In the genomic region with DNA sequence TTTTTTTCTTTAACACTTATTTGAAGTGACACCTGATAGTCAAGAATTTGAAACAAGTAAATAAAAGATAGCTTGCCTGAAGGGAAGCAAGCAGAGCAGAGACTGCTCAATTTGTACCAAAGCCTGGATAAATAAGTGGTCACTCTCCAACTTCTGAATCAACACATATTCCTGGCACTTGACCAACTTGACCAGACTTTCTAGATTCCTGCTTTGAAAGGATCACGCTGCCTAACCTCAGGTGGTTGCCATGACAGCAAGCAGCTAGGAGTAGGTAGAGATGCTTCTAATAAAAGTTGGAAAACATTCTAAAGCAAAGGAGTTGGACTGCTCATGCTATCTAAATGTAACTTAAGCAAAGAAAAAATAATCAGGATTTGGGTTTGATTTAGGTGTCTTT, we compare ENCODE assay signal across 22 mouse cellular contexts.
DNase-seq lines count a peak whose midpoint lies in the region; ATAC-seq and TF ChIP-seq lines count a peak whose summit lies in the region.
"Had no signal": no experiment of that assay in that cellular context is flagged by ENCODE, and none has a peak within 500 bp of the region (broad histone marks: within the 10 kb centered on the region; RNA-seq: fewer than 3 reads in every experiment).

No protein-coding gene starts in this region.

- H3K27me3 ChIP-seq in limb, embryonic 14.5 days (ENCODE audit: control insufficient read depth, insufficient read depth, low read length), result no peaks in the 10 kb centered on the region
- H3K27me3 ChIP-seq in limb, embryonic 10.5 days (ENCODE audit: low read depth, poor library complexity, severe bottlenecking), result no peaks in the 10 kb centered on the region
- H3K27me3 ChIP-seq: CH12.LX; forebrain, embryonic 12.5 days; heart, embryonic 12.5 days; hindbrain, embryonic 13.5 days; limb, embryonic 15.5 days; midbrain, embryonic 15.5 days; stomach, embryonic 15.5 days had no signal

- H3K9ac ChIP-seq in limb, embryonic 14.5 days (ENCODE audit: low read depth, low read length, severe bottlenecking), result no peak overlapping the region
- H3K9ac ChIP-seq: forebrain, embryonic 12.5 days; heart, embryonic 12.5 days; hindbrain, embryonic 13.5 days; limb, embryonic 15.5 days; midbrain, embryonic 15.5 days; stomach, embryonic 15.5 days had no signal

- H3K4me1 ChIP-seq in limb, embryonic 14.5 days (ENCODE audit: control insufficient read depth, insufficient read depth, low read length), result no peaks in the 10 kb centered on the region
- H3K4me1 ChIP-seq in limb, embryonic 10.5 days, result no peaks in the 10 kb centered on the region
- H3K4me1 ChIP-seq: forebrain, embryonic 12.5 days; heart, embryonic 12.5 days; hindbrain, embryonic 13.5 days; limb, embryonic 15.5 days; stomach, embryonic 15.5 days had no signal

- no peaks in the 10 kb centered on the region for H3K36me3 ChIP-seq in limb, embryonic 14.5 days (ENCODE audit: control insufficient read depth, insufficient read depth, low read length)
- H3K36me3 ChIP-seq in limb, embryonic 10.5 days, result no peaks in the 10 kb centered on the region
- H3K36me3 ChIP-seq: forebrain, embryonic 12.5 days; heart, embryonic 12.5 days; limb, embryonic 15.5 days; midbrain, embryonic 15.5 days; stomach, embryonic 15.5 days had no signal

- no peak overlapping the region for H3K27ac ChIP-seq in limb, embryonic 14.5 days (replicated peaks; ENCODE audit: low read depth, low read length)
- no peak overlapping the region for H3K27ac ChIP-seq in limb, embryonic 10.5 days
- H3K27ac ChIP-seq: forebrain, embryonic 12.5 days; gastrocnemius, adult 2 months; hindbrain, embryonic 13.5 days; limb, embryonic 15.5 days; midbrain, embryonic 15.5 days; stomach, embryonic 15.5 days had no signal

- no peak for TF ChIP-seq POLR2A in limb, embryonic 14.5 days (IDR thresholded peaks at IDR 0.05; ENCODE audit: borderline replicate concordance, extremely low read depth, insufficient read depth, insufficient read length)

- peaks cover 3% of the 10 kb centered on the region for H3K9me3 ChIP-seq in limb, embryonic 14.5 days (ENCODE audit: control insufficient read depth, low read length)
- H3K9me3 ChIP-seq in limb, embryonic 10.5 days (replicated peaks), result no peaks in the 10 kb centered on the region
- H3K9me3 ChIP-seq: limb, embryonic 15.5 days; stomach, embryonic 15.5 days had no signal

- peak; percentile 55 for DNase-seq in cerebellum, adult 9-10 months
- DNase-seq in cerebellum, adult 11-12 months, result no peak
- peak; percentile 12 for DNase-seq in limb, embryonic 14.5 days (ENCODE audit: low spot score)
- no peak for DNase-seq in limb, embryonic 10.5 days (ENCODE audit: low spot score)
- peak; percentile 61 for DNase-seq in Muller cell, postnatal 12 days (ENCODE audit: inconsistent ontology term)
- peak; percentile 47 for DNase-seq in fibroblast of lung, adult 2 months (ENCODE audit: low read depth)
- no peak for DNase-seq in ovary, postnatal 36 days (ENCODE audit: low spot score)
- no peak for DNase-seq in kidney, postnatal 4 days
- DNase-seq: adrenal gland, postnatal 36 days; gastrocnemius, adult 2 months; heart, postnatal 14 days; kidney, adult 9 months; right cerebral cortex, postnatal 25 days; thymus, adult 18-20 months; thymus, postnatal 4 days had no signal

- no peak overlapping the region for H3K4me2 ChIP-seq in limb, embryonic 14.5 days (replicated peaks; ENCODE audit: low read depth, low read length, severe bottlenecking)
- H3K4me2 ChIP-seq: forebrain, embryonic 12.5 days; heart, embryonic 12.5 days; hindbrain, embryonic 13.5 days; limb, embryonic 15.5 days; midbrain, embryonic 15.5 days; stomach, embryonic 15.5 days had no signal

- no peak for ATAC-seq in limb, embryonic 14.5 days (ENCODE audit: low FRiP score, low read depth)
- ATAC-seq: midbrain, embryonic 15.5 days had no signal

- no peak overlapping the region for H3K4me3 ChIP-seq in limb, embryonic 14.5 days (replicated peaks; ENCODE audit: low read length)
- H3K4me3 ChIP-seq in limb, embryonic 10.5 days, result no peak overlapping the region
- H3K4me3 ChIP-seq: forebrain, embryonic 12.5 days; gastrocnemius, adult 2 months; heart, embryonic 12.5 days; hindbrain, embryonic 13.5 days; limb, embryonic 15.5 days; midbrain, embryonic 15.5 days; stomach, embryonic 15.5 days had no signal

- WGBS in limb, embryonic 14.5 days, result 24% methylated on average over 1 of the region's 1 CpGs
- 84% methylated on average over 1 of the region's 1 CpGs for WGBS in limb, embryonic 10.5 days

Comparison
In these comparisons a context has a peak if more than half of its experiments do, and no peak if none do; other contexts are left out.
1. DNase-seq: peak in cerebellum, adult 9-10 months (single experiment), limb, embryonic 14.5 days (single experiment), Muller cell, postnatal 12 days (single experiment) and fibroblast of lung, adult 2 months (single experiment); none in cerebellum, adult 11-12 months (single experiment), limb, embryonic 10.5 days (single experiment), ovary, postnatal 36 days (single experiment) and kidney, postnatal 4 days (0 of 2).